Mouse (Mus musculus) duodenum, adult 2 months (tissue): Measurements from ENCODE around the gene Pmvk. TPM values are rescaled to one million over a fixed set of nuclear protein-coding genes. Genes with fewer than 3 reads are reported as not detected.

ENCODE experiments used
- polyA plus RNA-seq: library from polyadenylated mRNA; depleted of rRNA; stranded (reverse); fragments of >200 nt; gene quantifications from 2 replicates; pipeline ENCODE4 v1.2.3, GENCODE M21; 2012; ENCODE audit warnings: low replicate concordance; rRNA removed

Pmvk gene
- polyA plus RNA-seq = 9.4 and 15.8 TPM in 2 replicates

DNA sequence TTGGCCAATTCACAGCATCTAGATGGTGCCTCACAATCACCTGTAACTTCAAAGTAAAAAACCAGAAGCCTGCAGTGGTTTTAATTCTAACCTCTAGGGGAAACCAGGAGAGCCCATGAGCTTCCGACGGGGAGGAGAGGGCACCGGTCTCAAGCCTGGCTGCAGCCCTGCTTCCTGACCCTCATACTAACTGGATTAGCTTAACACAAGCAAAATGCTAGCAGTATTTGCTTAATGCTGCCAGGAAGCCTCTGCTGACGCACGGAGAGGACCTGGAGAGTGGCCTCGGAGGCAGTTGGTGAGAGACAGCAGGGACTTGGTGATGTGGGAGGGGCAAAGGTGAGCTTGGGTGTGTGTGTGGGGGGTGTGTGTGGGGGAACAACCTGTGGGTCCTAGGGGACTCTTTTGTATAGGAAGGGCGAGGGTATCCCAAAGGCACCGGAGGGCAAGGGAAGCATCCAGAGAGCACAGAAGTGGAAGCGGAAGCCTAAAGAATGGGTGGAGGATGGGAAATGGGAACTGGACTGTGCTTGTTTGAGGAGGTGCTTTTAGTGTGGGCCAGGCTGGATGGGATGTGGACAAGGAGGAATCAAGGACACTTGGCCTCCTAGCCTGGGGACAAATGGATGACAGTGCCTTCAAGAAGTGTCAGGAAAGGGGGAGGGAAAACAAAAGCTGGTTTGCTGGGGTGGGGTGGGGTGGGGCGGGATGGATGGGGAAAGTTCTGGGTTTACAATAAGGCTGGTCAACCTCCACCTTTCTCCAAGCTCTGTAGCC lies at the start of gene Pmvk:
TSS of gene Pmvk (plus strand) at position 141 of the 777 bp plus-strand sequence.

DNA sequence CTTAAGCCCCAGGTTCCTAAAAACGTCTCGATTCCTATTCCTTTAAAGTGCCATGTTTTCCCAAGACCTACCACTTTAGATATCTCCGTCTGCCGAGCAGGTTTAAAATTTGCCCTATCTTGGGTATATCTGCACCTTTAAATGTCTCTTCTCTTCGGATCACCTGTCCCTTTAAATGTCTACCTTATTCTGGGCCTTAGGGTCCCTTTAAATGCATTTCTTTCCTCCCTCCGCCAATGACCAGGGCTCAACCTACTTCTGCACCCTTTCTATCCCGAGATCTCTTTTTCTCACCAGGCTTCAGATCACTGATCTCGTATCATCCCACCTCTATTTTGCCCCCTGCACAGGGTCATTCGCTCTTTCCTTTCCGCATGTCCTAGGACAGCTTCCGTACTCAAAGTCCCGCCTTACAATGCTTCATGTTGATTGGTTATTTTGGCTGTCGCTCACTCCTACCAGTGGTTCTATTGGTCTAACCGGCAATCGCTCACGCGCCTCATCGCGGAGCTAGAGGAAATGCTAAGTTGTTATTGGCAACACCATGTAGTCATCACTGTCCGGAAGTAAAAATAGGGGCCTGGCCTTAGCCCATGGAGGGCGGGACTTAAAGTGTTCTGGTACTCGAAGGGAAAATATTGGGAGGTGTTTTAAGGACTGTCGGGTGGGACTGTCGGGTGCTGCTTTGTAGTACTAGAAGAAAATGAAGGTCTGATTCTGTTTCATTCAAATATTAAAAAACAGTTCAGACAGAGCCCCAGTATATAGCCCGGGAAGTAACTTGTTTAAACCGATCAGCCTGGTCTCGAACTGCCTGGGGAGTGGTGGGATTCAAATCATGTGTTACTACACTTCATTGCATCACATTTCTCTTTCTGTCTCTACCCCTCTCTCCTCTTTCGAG lies 42.6 kb upstream of the Pmvk start, which contains the start of gene Flad1:
TSS of gene Flad1 (minus strand) at position 381 of the 904 bp plus-strand sequence.

DNA sequence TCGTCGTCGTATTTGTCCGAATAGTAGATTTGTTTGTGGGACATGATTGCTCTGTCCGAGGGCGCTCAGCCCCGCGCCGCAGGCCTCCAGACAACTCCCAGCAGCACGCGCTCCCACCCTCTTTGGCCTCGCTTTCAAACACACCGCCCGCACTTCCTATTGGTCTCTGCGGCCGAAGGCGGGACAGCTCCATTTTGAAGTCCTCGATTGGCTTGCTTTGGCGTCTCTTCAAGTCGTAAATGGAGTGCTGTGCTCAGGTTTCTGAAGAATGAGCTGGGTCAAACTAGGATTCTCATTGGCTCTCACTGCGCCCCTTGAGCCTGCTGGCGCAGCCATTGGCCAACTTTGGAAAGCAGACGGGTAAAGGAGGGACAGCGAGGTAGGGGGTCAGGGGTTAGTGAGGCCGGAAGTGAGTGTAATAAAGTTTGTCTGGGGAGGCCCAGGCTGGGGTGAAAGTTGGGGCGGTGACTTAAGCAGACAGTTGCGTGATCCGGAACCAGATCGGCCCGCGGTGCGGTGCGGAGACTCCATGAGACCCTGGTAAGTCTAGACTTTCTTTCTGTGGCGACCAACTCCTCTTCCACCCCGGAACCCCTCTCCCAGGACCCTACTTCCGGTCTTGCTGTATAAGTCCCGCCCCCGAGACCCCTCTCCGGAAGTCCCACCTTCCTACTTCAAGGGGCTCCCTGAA lies 36.0 kb upstream of the Pmvk start, which contains the start of the genes Cks1b and Shc1:
TSS of gene Cks1b (minus strand) at position 214 of the 691 bp plus-strand sequence.
TSS of gene Shc1 (plus strand) at position 274 of the 691 bp plus-strand sequence.

GRCm38 (mm10) chr3:89430171-89431159 lies 23.9 kb upstream of the Pmvk start, which contains the start of gene Pygo2:
Pygo2 (plus strand) TSS chr3:89430214.

DNA sequence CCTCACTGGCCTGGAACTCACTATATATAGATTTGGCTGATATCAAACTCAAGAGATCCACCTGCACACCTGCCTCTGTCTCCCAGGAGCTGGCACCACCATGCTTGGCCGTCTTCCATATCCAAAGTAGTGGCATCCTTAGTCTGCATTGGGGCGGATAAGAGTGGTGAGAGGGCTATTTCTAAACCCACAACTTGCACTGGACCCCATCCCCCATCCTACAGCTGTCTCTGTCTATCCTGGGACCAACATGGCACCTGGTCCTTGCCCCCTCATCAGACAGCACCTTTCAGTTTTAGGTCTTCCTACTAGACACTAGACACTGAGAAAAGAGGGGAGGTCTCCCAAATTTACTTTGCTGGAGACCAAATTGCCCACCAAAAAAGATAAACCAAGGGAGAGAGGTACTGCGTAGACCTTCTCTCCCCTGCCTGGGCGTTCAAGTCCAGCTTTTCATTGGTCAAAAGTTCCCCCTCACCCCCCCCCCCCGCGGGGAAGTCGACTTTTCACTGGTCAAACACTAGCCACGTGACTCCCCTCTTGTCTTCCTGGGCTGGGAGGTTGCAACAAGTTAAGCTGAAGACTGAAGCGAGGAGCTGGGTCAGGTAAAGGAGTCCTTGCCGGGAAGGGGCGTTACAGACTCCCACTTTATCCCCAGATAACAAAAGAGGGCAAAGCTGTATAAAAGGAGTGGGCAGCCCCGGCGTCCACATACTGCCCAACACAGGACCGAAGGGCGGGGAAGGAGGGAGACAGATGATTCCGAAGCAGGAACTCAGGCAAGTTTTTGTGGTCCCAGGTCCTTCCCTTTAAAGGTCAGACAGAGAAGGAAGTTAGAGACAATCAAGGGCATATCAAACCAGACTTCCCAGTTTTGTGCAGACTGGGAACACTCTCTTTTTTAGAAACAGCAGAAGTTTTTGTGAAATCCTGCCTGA lies 17.9 kb upstream of the Pmvk start, which contains the start of gene Pbxip1:
TSS of gene Pbxip1 (plus strand) at position 531 of the 938 bp plus-strand sequence.

Other genes starting within 250 kb of the Pmvk start
- 8.4 and 15.4 TPM in 2 replicates for gene Thbs3, start 239.4 kb upstream of the Pmvk start, polyA plus RNA-seq
- 192 and 239 TPM in 2 replicates for gene Mtx1, start 227.5 kb upstream of the Pmvk start, polyA plus RNA-seq
- gene Muc1, start 225.5 kb upstream of the Pmvk start, polyA plus RNA-seq = 1.1 and 80.2 TPM in 2 replicates
- gene Krtcap2, start 208.6 kb upstream of the Pmvk start, polyA plus RNA-seq = 340 and 345 TPM in 2 replicates
- 2.8 and 16.7 TPM in 2 replicates for gene Trim46, start 208.2 kb upstream of the Pmvk start, polyA plus RNA-seq
- gene Dpm3, start 195.2 kb upstream of the Pmvk start, polyA plus RNA-seq = 370 and 590 TPM in 2 replicates
- gene Slc50a1, start 184.0 kb upstream of the Pmvk start, polyA plus RNA-seq = 90.2 and 159 TPM in 2 replicates
- gene Efna1, start 173.4 kb upstream of the Pmvk start, polyA plus RNA-seq = 59.5 and 87.8 TPM in 2 replicates
- gene Efna3, start 131.6 kb upstream of the Pmvk start, polyA plus RNA-seq = 8.2 and 18.7 TPM in 2 replicates
- 14.7 and 32.5 TPM in 2 replicates for gene Efna4, start 116.5 kb upstream of the Pmvk start, polyA plus RNA-seq
- gene Adam15, start 104.5 kb upstream of the Pmvk start, polyA plus RNA-seq = 77.9 and 91.6 TPM in 2 replicates
- gene Dcst2, start 92.6 kb upstream of the Pmvk start, polyA plus RNA-seq = 2.5 TPM in 2 replicates
- 5.1 and 8.6 TPM in 2 replicates for gene Dcst1, start 89.3 kb upstream of the Pmvk start, polyA plus RNA-seq
- gene Zbtb7b, start 59.8 kb upstream of the Pmvk start, polyA plus RNA-seq = 153 and 200 TPM in 2 replicates
- not detected in 2 replicates for gene Lenep, start 51.7 kb upstream of the Pmvk start, polyA plus RNA-seq
- 38.8 and 45.1 TPM in 2 replicates for gene Flad1, start 42.7 kb upstream of the Pmvk start, polyA plus RNA-seq
- 7.2 and 7.6 TPM in 2 replicates for gene Cks1b, start 36.2 kb upstream of the Pmvk start, polyA plus RNA-seq
- gene Shc1, start 36.1 kb upstream of the Pmvk start, polyA plus RNA-seq = 43.8 and 52.6 TPM in 2 replicates
- 79.8 and 157 TPM in 2 replicates for gene Pygo2, start 24.3 kb upstream of the Pmvk start, polyA plus RNA-seq
- gene Pbxip1, start 17.8 kb upstream of the Pmvk start, polyA plus RNA-seq = 34.4 and 41.9 TPM in 2 replicates
- 2.0 and 5.3 TPM in 2 replicates for gene Kcnn3, start 65.6 kb downstream of the Pmvk start, polyA plus RNA-seq